Mouse (Mus musculus) lung, embryonic 14.5 days (tissue): ENCODE results near the gene Tomm70a. TPM values are rescaled to one million over a fixed set of nuclear protein-coding genes. Genes with fewer than 3 reads are reported as not detected.
A peak's percentile ranks its signal among the peaks of the same experiment; 100 is the strongest.

Experiments
- ATAC-seq: fragments of 200-750 bp; cut with Nextera tagmentation; 2 replicates; pipeline ENCODE4 v1.8.0; 2017; ENCODE audit warnings: mild to moderate bottlenecking, moderate TSS enrichment, moderate library complexity; ENCODE audit not compliant: insufficient read depth
- DNase-seq: peaks from one replicate; pipeline ENCODE4 v3.0.0-alpha.2; 2015
- H3K27ac ChIP-seq: fragments of 300-500 bp; sonication (generic); 2 replicates; pipeline ENCODE4 v1.5.1; 2014; ENCODE audit warnings: low read depth, mild to moderate bottlenecking, moderate library complexity
- H3K27me3 ChIP-seq: fragments of 300-500 bp; sonication (generic); 2 replicates; pipeline ENCODE4 v1.6.1; 2014; ENCODE audit warnings: low read length, control low read depth; ENCODE audit not compliant: insufficient read depth
- H3K36me3 ChIP-seq: fragments of 300-500 bp; sonication (generic); 2 replicates; pipeline ENCODE4 v1.6.1; 2014; ENCODE audit warnings: control low read depth; ENCODE audit not compliant: insufficient read depth
- H3K4me1 ChIP-seq: fragments of 300-500 bp; sonication (generic); 2 replicates; pipeline ENCODE4 v1.6.1; 2014; ENCODE audit warnings: antibody characterized with exemption, control low read depth; ENCODE audit not compliant: insufficient read depth
- H3K4me2 ChIP-seq: fragments of 300-500 bp; sonication (generic); 2 replicates; pipeline ENCODE4 v1.6.1; 2014; ENCODE audit warnings: mild to moderate bottlenecking
- H3K4me3 ChIP-seq: fragments of 300-500 bp; sonication (generic); 2 replicates; pipeline ENCODE4 v1.5.1; 2014; ENCODE audit warnings: low read depth, low read length
- H3K9ac ChIP-seq: fragments of 300-500 bp; sonication (generic); 2 replicates; pipeline ENCODE4 v1.6.1; 2014
- H3K9me3 ChIP-seq: fragments of 300-500 bp; sonication (generic); 2 replicates; pipeline ENCODE4 v1.6.1; 2016; ENCODE audit warnings: low read depth, low read length, control low read depth
- CTCF ChIP-seq: IDR thresholded peaks from 2 replicates; pipeline ENCODE4 v1.5.1; 2016; ENCODE audit warnings: antibody characterized with exemption, low read depth
- WGBS: fragments of 180-500 bp; shearing (Covaris S2); extraction: QIAGEN DNeasy Blood & Tissue Kit; methylation state at CpG from one replicate; pipeline ENCODE4 v1.1.7; 2014; 5-methylcytosine and 5-hydroxymethylcytosine counted together
- polyA plus RNA-seq: library from polyadenylated mRNA; unstranded; fragments of >200 nt; fragmentation: Nextera tagmentation; extraction: Ambion mirVana; gene quantifications from 2 replicates; pipeline ENCODE4 v1.2.1, GENCODE M21; 2014

Gene Tomm70a
- polyA plus RNA-seq, 1 experiment from 2014 or later: 62.0 TPM

DNA sequence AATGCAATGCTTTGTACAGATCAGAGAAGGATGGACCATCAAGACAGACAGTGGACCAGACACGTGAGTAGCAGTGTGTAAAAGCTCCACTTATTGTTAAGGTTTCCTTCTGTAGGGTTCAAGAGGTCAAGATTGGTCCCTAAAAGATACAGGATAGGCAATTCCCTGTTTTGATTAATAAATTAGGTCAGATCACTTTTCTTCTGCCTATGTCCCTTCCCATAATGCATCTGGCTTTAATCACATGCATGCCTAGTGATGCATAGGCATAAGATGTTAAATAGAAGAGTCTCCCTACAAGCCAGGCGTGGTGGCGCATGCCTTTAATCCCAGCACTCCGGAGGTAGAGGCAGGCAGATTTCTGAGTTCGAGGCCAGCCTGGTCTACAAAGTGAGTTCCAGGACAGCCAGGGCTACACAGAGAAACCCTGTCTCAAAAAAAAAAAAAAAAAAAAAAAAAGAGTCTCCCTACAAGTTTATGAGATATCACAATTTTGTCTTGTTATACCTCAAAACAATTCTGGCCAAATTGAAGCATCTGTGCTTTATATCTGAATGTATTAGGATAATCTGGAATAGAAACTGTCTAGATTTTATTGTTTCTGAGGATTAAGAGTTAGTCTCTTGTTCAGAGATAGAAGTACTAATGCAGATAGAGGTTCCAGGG, 21.8 kb upstream of the Tomm70a start:
- H3K4me3 ChIP-seq: no peak overlapping the region
- DNase-seq: no peak
- no peaks in the 10 kb centered on the region for H3K4me1 ChIP-seq
- no peak for TF ChIP-seq CTCF
- no peak overlapping the region for H3K9ac ChIP-seq
- H3K36me3 ChIP-seq: no peaks in the 10 kb centered on the region
- 74% methylated on average over 5 of the region's 5 CpGs for WGBS
- H3K27ac ChIP-seq: no peak overlapping the region
- no peaks in the 10 kb centered on the region for H3K27me3 ChIP-seq
- no peaks in the 10 kb centered on the region for H3K9me3 ChIP-seq
- ATAC-seq: no peak
- H3K4me2 ChIP-seq: no peak overlapping the region

DNA sequence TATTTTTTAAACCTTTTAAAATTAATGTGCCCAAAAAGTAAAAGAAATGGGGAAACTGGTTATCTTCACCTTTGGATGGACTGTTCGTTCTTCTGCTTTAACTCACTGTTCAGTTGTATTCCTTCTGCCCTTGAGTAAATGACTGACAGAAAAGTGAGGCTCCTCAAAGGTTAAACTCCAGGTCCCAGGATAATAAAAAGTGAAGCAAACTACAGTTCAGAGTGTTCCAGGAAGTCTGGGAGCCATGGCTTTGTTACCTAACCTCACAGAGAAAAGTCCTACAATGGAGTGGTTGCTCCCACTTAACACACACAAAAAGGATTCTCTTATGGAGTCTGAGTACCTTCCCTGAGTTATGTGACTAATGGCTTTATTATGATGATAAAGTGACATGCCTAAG, 20.3 kb upstream of the Tomm70a start:
- Histone ChIP-seq H3K9ac (no peak overlapping the region), H3K4me1 (no peaks in the 10 kb centered on the region), H3K27ac (no peak overlapping the region), H3K36me3 (no peaks in the 10 kb centered on the region), H3K4me2 (no peak overlapping the region), H3K27me3 (no peaks in the 10 kb centered on the region), H3K4me3 (no peak overlapping the region), H3K9me3 (no peaks in the 10 kb centered on the region)
- 80% methylated on average over 1 of the region's 1 CpGs for WGBS
- no peak for ATAC-seq
- DNase-seq: no peak
- no peak for TF ChIP-seq CTCF

DNA sequence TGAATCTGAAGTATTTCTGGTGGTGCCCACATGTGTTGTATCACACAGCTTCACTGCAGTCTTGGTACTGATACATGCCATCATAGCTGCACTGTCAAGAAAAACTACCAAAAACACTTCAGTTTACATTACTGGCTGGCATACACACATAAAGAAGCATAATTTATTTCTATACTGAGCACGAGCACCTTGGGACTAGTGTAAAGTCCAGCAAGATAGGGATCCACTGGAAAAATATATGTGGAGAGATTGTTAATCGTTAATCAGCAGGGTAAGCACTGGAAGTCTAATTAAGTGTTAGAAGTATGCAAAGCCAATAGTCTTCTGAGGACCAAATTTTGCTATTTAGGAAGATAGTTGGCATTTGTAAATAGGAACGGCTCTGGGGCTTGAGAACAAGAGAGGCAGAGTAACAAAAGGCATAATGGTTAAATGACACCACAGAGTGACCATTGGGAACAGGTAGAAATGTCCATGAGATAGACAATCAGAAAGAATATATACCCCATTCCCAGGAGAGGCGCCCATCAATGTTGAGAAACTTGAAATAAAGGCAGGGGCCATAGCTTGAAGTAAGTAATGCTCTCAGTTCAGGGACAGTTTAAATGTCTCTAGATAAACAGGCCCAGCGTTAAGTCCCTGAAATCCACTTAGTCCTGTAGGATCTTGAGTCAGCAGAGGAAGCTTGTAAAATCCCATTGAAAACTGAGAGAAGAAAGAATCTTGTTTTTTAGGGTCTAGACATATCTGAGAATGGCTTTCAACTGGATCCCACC, 15.1 kb upstream of the Tomm70a start:
- H3K9ac ChIP-seq: no peak overlapping the region
- no peak overlapping the region for H3K4me3 ChIP-seq
- H3K9me3 ChIP-seq: no peaks in the 10 kb centered on the region
- WGBS: 65% methylated on average over 5 of the region's 5 CpGs
- no peak overlapping the region for H3K27ac ChIP-seq
- H3K4me2 ChIP-seq: no peak overlapping the region
- TF ChIP-seq CTCF: no peak
- no peaks in the 10 kb centered on the region for H3K4me1 ChIP-seq
- DNase-seq (no peak), ATAC-seq (no peak)
- H3K36me3 ChIP-seq: no peaks in the 10 kb centered on the region
- no peaks in the 10 kb centered on the region for H3K27me3 ChIP-seq

DNA sequence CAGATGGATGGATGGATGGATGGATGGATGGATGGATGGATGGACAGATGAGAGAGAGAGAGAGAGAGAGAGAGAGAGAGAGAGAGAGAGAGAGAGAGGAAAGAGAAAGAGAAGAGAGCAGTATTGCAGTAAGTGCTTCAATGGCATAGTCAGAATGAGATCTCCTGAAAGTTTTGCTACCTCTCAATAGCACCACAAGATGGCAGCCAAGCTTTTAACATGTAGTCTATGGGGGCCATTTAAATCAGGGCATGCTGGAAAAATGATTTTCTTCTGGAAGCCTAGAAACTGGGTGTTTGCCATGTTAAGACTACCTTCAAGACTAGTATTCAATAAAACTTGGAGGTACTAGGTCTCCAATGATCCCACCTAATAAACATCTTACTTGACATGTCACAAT, 5.4 kb upstream of the Tomm70a start:
- no peak overlapping the region for H3K4me3 ChIP-seq
- no peaks in the 10 kb centered on the region for H3K9me3 ChIP-seq
- no peaks in the 10 kb centered on the region for H3K36me3 ChIP-seq
- H3K27me3 ChIP-seq: no peaks in the 10 kb centered on the region
- peak; percentile 46 for TF ChIP-seq CTCF
- no peak overlapping the region for H3K9ac ChIP-seq
- ATAC-seq (no peak), DNase-seq (peak; percentile 65)
- no peak overlapping the region for H3K27ac ChIP-seq
- H3K4me1 ChIP-seq: no peaks in the 10 kb centered on the region
- H3K4me2 ChIP-seq: no peak overlapping the region

DNA sequence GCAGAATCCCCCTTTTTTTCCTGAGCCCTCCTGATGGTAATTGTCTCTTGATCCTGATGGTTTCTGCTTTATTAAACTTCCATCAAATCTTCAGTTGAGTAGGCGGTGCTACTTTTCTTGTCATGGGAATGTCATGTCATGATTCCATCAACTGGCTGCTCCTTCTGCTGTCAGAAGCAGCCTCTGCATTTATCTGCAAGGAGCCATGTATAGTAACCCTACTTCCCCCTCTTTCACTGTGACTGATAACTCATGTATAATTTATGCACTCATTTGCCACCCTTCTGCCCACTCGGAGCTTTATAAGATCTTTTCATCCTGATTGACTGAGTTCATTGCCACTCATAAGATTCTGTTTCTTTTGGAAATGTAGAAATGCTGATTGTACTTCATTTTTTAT, 3.9 kb upstream of the Tomm70a start:
- no peaks in the 10 kb centered on the region for H3K36me3 ChIP-seq
- 81% methylated on average over 2 of the region's 2 CpGs for WGBS
- H3K9me3 ChIP-seq: no peaks in the 10 kb centered on the region
- no peak for DNase-seq
- no peak overlapping the region for H3K27ac ChIP-seq
- no peak for TF ChIP-seq CTCF
- H3K4me3 ChIP-seq: no peak overlapping the region
- H3K4me2 ChIP-seq: no peak overlapping the region
- no peak overlapping the region for H3K9ac ChIP-seq
- no peaks in the 10 kb centered on the region for H3K4me1 ChIP-seq
- no peak for ATAC-seq
- no peaks in the 10 kb centered on the region for H3K27me3 ChIP-seq

DNA sequence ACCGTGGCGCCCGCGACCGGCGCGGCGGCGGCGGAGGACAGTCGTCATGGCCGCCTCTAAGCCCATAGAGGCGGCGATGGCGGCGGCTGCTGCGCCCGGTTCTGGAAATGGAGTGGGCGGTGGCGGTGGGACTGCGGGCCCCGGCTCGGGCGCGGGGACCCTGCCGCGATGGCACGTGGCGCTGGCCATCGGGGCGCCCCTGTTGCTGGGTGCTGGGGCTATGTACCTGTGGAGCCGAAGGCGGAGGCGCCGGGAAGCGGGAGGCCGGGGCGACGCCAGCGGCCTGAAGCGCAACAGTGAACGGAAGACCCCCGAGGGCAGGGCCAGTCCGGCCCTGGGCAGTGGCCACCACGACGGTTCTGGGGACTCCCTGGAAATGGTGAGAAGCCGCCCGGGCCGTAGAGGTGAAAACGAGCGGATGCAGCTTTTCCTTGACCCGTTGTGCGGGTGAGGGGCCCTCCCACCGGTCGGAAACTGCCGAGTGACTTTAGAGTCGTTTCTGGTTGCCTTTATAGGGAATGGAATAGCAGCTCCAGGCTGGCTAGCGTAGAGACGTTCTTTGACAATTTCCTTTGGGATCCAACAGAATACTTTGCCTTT, 413 bp downstream of the Tomm70a start:
- H3K27me3 ChIP-seq: no peaks in the 10 kb centered on the region
- H3K4me2 ChIP-seq: peak overlapping the region; percentile 75
- H3K36me3 ChIP-seq: no peaks in the 10 kb centered on the region
- peak; percentile 45; the same call in 1 of the 2 replicates for ATAC-seq
- DNase-seq: peak; percentile 47
- WGBS: under 1% methylated on average over 58 of the region's 59 CpGs
- H3K4me3 ChIP-seq: peak overlapping the region; percentile 99
- no peak for TF ChIP-seq CTCF
- H3K4me1 ChIP-seq: peaks cover 8% of the 10 kb centered on the region; the same call in 1 of the 2 replicates
- peak overlapping the region; percentile 94 for H3K27ac ChIP-seq
- peak overlapping the region; percentile 96 for H3K9ac ChIP-seq
- H3K9me3 ChIP-seq: no peaks in the 10 kb centered on the region
